Mouse (Mus musculus) ES-Bruce4 (cell line): ENCODE data around the gene H2afz.

Experiments used
- CTCF ChIP-seq: IDR thresholded peaks from one replicate; pipeline ENCODE4 v1.8.1; 2011; ENCODE audit warnings: low read depth, low read length
- EP300 ChIP-seq: IDR thresholded peaks from 2 replicates; pipeline ENCODE4 v1.6.1; 2011; ENCODE audit warnings: low read depth, low read length; ENCODE audit not compliant: insufficient read depth
- POLR2A ChIP-seq: IDR thresholded peaks from one replicate; pipeline ENCODE4 v1.8.1; 2011; ENCODE audit warnings: low read length; ENCODE audit not compliant: insufficient read depth

GRCm38 (mm10) chr3:137838160-137838559 lies 26.1 kb upstream of the H2afz start:
- no peak for TF ChIP-seq CTCF
- TF ChIP-seq POLR2A = no peak
- no peak for TF ChIP-seq EP300
